ENCODE assay signal across 14 mouse cellular contexts in the genomic region with DNA sequence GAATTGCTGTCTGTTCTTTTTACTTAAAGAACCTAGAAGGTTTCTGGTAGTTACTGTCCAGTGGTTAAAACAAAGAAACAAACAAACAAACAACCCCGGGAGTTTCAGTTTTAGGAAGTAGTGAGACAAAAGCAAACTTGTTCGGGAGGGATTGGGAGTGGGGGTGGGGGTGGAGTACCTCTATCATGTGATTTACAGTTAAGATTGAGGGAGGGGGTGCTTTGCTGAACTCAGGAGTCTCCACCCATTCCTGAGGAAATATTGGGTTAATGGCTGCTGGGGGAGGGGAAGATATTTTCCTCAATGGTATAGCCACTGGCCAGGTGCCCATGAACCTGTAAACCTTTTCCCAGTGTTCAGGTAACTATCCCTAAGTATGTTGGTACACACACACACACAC. TPM values are rescaled to one million over a fixed set of nuclear protein-coding genes. Genes with fewer than 3 reads are reported as not detected.
DNase-seq lines count a peak whose midpoint lies in the region; ATAC-seq and TF ChIP-seq lines count a peak whose summit lies in the region.
"Had no signal": no experiment of that assay in that cellular context is flagged by ENCODE, and none has a peak within 500 bp of the region (broad histone marks: within the 10 kb centered on the region; RNA-seq: fewer than 3 reads in every experiment).

No protein-coding gene starts in this region.

- no peaks in the 10 kb centered on the region; the same call in 1 of the 2 replicates for H3K79me2 ChIP-seq in MEL (ENCODE audit: control insufficient read depth, insufficient read depth, low read length, poor library complexity)

- TF ChIP-seq EP300 in MEL (IDR thresholded peaks at IDR 0.05; ENCODE audit: low read depth in 1 of 2, low read length in 2 of 2) = no peak

- no peaks in the 10 kb centered on the region for H3K27me3 ChIP-seq in forebrain, postnatal 0 days (ENCODE audit: insufficient read depth, low read length)
- H3K27me3 ChIP-seq in forebrain, embryonic 16.5 days (replicated peaks; ENCODE audit: control insufficient read depth, insufficient read depth, low read length) = no peaks in the 10 kb centered on the region
- no peaks in the 10 kb centered on the region for H3K27me3 ChIP-seq in liver, embryonic 12.5 days (replicated peaks)
- no peaks in the 10 kb centered on the region for H3K27me3 ChIP-seq in MEL (ENCODE audit: control insufficient read depth in 1 of 2, insufficient read depth in 2 of 2, low read length in 2 of 2)
- peaks cover 4% of the 10 kb centered on the region for H3K27me3 ChIP-seq in liver, embryonic 15.5 days
- H3K27me3 ChIP-seq: lung, embryonic 15.5 days; neural tube, embryonic 13.5 days; Patski had no signal

- ATAC-seq in forebrain, postnatal 0 days = no peak
- no peak for ATAC-seq in forebrain, embryonic 16.5 days
- ATAC-seq in liver, embryonic 12.5 days = no peak
- ATAC-seq in liver, embryonic 15.5 days (ENCODE audit: insufficient read depth) = no peak
- ATAC-seq: Patski had no signal

- WGBS in forebrain, postnatal 0 days = 58% methylated on average over 2 of the region's 2 CpGs
- 68% methylated on average over 2 of the region's 2 CpGs for WGBS in forebrain, embryonic 16.5 days
- WGBS in liver, embryonic 12.5 days (ENCODE audit: insufficient replicate concordance) = 35% methylated on average over 2 of the region's 2 CpGs
- WGBS in liver, embryonic 15.5 days (ENCODE audit: insufficient replicate concordance) = 45% methylated on average over 2 of the region's 2 CpGs

- DNase-seq in forebrain, postnatal 0 days = no peak
- no peak for DNase-seq in liver
- peak; percentile 61 for DNase-seq in MEL (ENCODE audit: low read depth, low spot score)
- no peak for DNase-seq in layer of hippocampus, adult 2 months (ENCODE audit: low spot score in 2 of 2)
- DNase-seq: kidney, adult 9 months; retina, postnatal 1 day; thymus, postnatal 25 days had no signal

- H3K4me2 ChIP-seq in forebrain, postnatal 0 days (ENCODE audit: low read depth) = 0 out of 2 replicates have a peak overlapping the region, but pooled peaks have one; percentile 58
- H3K4me2 ChIP-seq in forebrain, embryonic 16.5 days (ENCODE audit: low read length) = no peak overlapping the region
- H3K4me2 ChIP-seq in liver, embryonic 12.5 days = peak overlapping the region; percentile 90
- H3K4me2 ChIP-seq in liver, embryonic 15.5 days = peak overlapping the region; percentile 81

- TF ChIP-seq POLR2A in MEL (IDR thresholded peaks at IDR 0.05; ENCODE audit: control insufficient read depth in 1 of 2, insufficient read depth in 1 of 2, low read depth in 1 of 2, low read length in 2 of 2, poor library complexity in 1 of 2) = no peak

- H3K9ac ChIP-seq in forebrain, postnatal 0 days = no peak overlapping the region
- H3K9ac ChIP-seq in forebrain, embryonic 16.5 days (replicated peaks; ENCODE audit: low read depth, low read length) = no peak overlapping the region
- H3K9ac ChIP-seq in liver, embryonic 12.5 days = 0 out of 2 replicates have a peak overlapping the region, but pooled peaks have one; percentile 79
- H3K9ac ChIP-seq in MEL (ENCODE audit: control insufficient read depth, low read depth, low read length, poor library complexity, severe bottlenecking) = peak overlapping the region; percentile 63
- H3K9ac ChIP-seq in liver, embryonic 15.5 days = no peak overlapping the region

- H3K4me3 ChIP-seq in forebrain, postnatal 0 days (ENCODE audit: low read depth, low read length) = no peak overlapping the region
- no peak overlapping the region for H3K4me3 ChIP-seq in forebrain, embryonic 16.5 days (replicated peaks; ENCODE audit: low read length)
- peak overlapping the region; percentile 74; the same call in 1 of the 2 replicates for H3K4me3 ChIP-seq in liver, embryonic 12.5 days
- peak overlapping the region; percentile 54 to 68 for H3K4me3 ChIP-seq in MEL (ENCODE audit: control insufficient read depth in 1 of 2, insufficient read depth in 1 of 2, low read depth in 2 of 2, low read length in 2 of 2)
- H3K4me3 ChIP-seq in liver, embryonic 15.5 days (replicated peaks) = no peak overlapping the region
- H3K4me3 ChIP-seq in layer of hippocampus, adult 2 months = no peak overlapping the region

- no peak overlapping the region for H3K27ac ChIP-seq in forebrain, postnatal 0 days (ENCODE audit: low read depth, low read length)
- no peak overlapping the region for H3K27ac ChIP-seq in forebrain, embryonic 16.5 days (ENCODE audit: low read length)
- no peak overlapping the region for H3K27ac ChIP-seq in liver, embryonic 12.5 days
- peak overlapping the region; percentile 81 for H3K27ac ChIP-seq in MEL (ENCODE audit: control insufficient read depth, low read depth, low read length)
- H3K27ac ChIP-seq in liver, embryonic 15.5 days (replicated peaks) = no peak overlapping the region
- H3K27ac ChIP-seq in layer of hippocampus, adult 2 months = no peak overlapping the region

- TF ChIP-seq RAD21 in MEL (IDR thresholded peaks at IDR 0.05; ENCODE audit: low read depth, low read length) = no peak

- no peaks in the 10 kb centered on the region for H3K9me3 ChIP-seq in forebrain, postnatal 0 days (ENCODE audit: low read length)
- H3K9me3 ChIP-seq in forebrain, embryonic 16.5 days (ENCODE audit: control insufficient read depth, low read length) = no peaks in the 10 kb centered on the region
- H3K9me3 ChIP-seq in liver, embryonic 12.5 days (replicated peaks) = no peaks in the 10 kb centered on the region
- no peaks in the 10 kb centered on the region for H3K9me3 ChIP-seq in MEL (replicated peaks; ENCODE audit: insufficient read depth, low read length)
- no peaks in the 10 kb centered on the region for H3K9me3 ChIP-seq in liver, embryonic 15.5 days (replicated peaks)
- H3K9me3 ChIP-seq: limb, embryonic 10.5 days; lung, embryonic 15.5 days; neural tube, embryonic 13.5 days had no signal

- no peaks in the 10 kb centered on the region; the same call in 1 of the 2 replicates for H3K4me1 ChIP-seq in forebrain, postnatal 0 days (ENCODE audit: insufficient read depth)
- H3K4me1 ChIP-seq in forebrain, embryonic 16.5 days (replicated peaks; ENCODE audit: control insufficient read depth, insufficient read depth, low read length) = peaks cover 26% of the 10 kb centered on the region
- peaks cover 53% of the 10 kb centered on the region for H3K4me1 ChIP-seq in liver, embryonic 12.5 days
- peaks cover 0 to 24% of the 10 kb centered on the region in 2 experiments; a peak in 3 of 4 replicates for H3K4me1 ChIP-seq in MEL (ENCODE audit: control insufficient read depth in 1 of 2, insufficient read depth in 2 of 2, low read length in 2 of 2)
- H3K4me1 ChIP-seq in liver, embryonic 15.5 days (replicated peaks) = peaks cover 41% of the 10 kb centered on the region

- no peaks in the 10 kb centered on the region for H3K36me3 ChIP-seq in forebrain, postnatal 0 days (ENCODE audit: insufficient read depth)
- H3K36me3 ChIP-seq in forebrain, embryonic 16.5 days (ENCODE audit: control insufficient read depth, insufficient read depth) = no peaks in the 10 kb centered on the region
- H3K36me3 ChIP-seq in liver, embryonic 12.5 days = no peaks in the 10 kb centered on the region
- peaks cover 0 to 8% of the 10 kb centered on the region in 2 experiments; a peak in 2 of 4 replicates for H3K36me3 ChIP-seq in MEL (ENCODE audit: control insufficient read depth in 1 of 2, insufficient read depth in 2 of 2, low read length in 2 of 2)
- no peaks in the 10 kb centered on the region for H3K36me3 ChIP-seq in liver, embryonic 15.5 days (replicated peaks)
- H3K36me3 ChIP-seq: limb, embryonic 10.5 days; lung, embryonic 15.5 days; neural tube, embryonic 13.5 days had no signal

- no peak for TF ChIP-seq CTCF in forebrain, postnatal 0 days (IDR thresholded peaks at IDR 0.05; ENCODE audit: low read depth)
- no peak for TF ChIP-seq CTCF in MEL (IDR thresholded peaks at IDR 0.05 in 2 of 3, conservative IDR thresholded peaks at IDR 0.05 in 1 of 3; ENCODE audit: control insufficient read depth in 1 of 3, insufficient read depth in 1 of 3, low read depth in 2 of 3, low read length in 3 of 3, poor library complexity in 1 of 3, severe bottlenecking in 1 of 3)
- TF ChIP-seq CTCF in layer of hippocampus, adult 2 months (conservative IDR thresholded peaks at IDR 0.05) = no peak

TF ChIP-seq in MEL, 35 proteins besides CTCF, POLR2A, EP300 and RAD21 (continues in another document):
- TF ChIP-seq USF1 (IDR thresholded peaks at IDR 0.05; ENCODE audit: low read depth, low read length) = peak; percentile 70; the same call in 1 of the 2 replicates
- peak; percentile 22; the same call in 1 of the 2 replicates for TF ChIP-seq TCF12 (IDR thresholded peaks at IDR 0.05; ENCODE audit: low read depth, low read length)
- peak; percentile 63 for TF ChIP-seq MAZ (IDR thresholded peaks at IDR 0.05; ENCODE audit: low read depth, low read length)
- no peak for TF ChIP-seq MYB (IDR thresholded peaks at IDR 0.05; ENCODE audit: low read depth, low read length)
- TF ChIP-seq UBTF (IDR thresholded peaks at IDR 0.05; ENCODE audit: borderline replicate concordance, insufficient read depth, low read depth, low read length) = no peak
- TF ChIP-seq SIN3A (IDR thresholded peaks at IDR 0.05; ENCODE audit: low read length) = peak; percentile 33; the same call in 1 of the 2 replicates
- TF ChIP-seq ZC3H11A (IDR thresholded peaks at IDR 0.05; ENCODE audit: low read depth, low read length) = peak; percentile 7; the same call in 1 of the 2 replicates

RNA-seq across cellular contexts. Expression of a gene that starts 40.3 kb away (rescaled TPM):
- 11.8 and 13.8 TPM in 2 replicates for total RNA-seq in forebrain, postnatal 0 days (2014; rRNA removed)
- 14.4 and 15.2 TPM in 2 replicates for polyA plus RNA-seq in forebrain, postnatal 0 days (2015; fragmentation: Nextera tagmentation; extraction: Ambion mirVana)
- 15.4 and 16.5 TPM in 2 replicates for polyA plus RNA-seq in forebrain, embryonic 16.5 days (2015; fragmentation: Nextera tagmentation; extraction: Ambion mirVana)
- 11.3 and 12.1 TPM in 2 replicates for polyA plus RNA-seq in liver, embryonic 12.5 days (2016; fragmentation: Nextera tagmentation; extraction: Ambion mirVana)
- total RNA-seq in MEL (2012; rRNA removed) = 15.4 and 20.6 TPM in 2 replicates
- 10 to 100 TPM; 21.6 to 36.5 TPM for polyA plus RNA-seq in MEL (2012; ENCODE audit: insufficient read depth in 1 of 2, insufficient read length in 2 of 2, low read depth in 1 of 2, low replicate concordance in 2 of 2, missing spikeins in 1 of 2)
- 4.9 and 5.3 TPM in 2 replicates for polyA plus RNA-seq in liver, embryonic 15.5 days (2015; fragmentation: Nextera tagmentation; extraction: Ambion mirVana)
- 1 to 10 TPM; 9.7 to 9.9 TPM for total RNA-seq in layer of hippocampus, adult 2 months (2021)

RNA-seq across cellular contexts. Expression of a gene that starts 40.5 kb away (rescaled TPM):
- 24.6 and 25.0 TPM in 2 replicates for total RNA-seq in forebrain, postnatal 0 days (2014; rRNA removed)
- polyA plus RNA-seq in forebrain, postnatal 0 days (2015; fragmentation: Nextera tagmentation; extraction: Ambion mirVana) = 6.8 and 9.3 TPM in 2 replicates
- 16.1 and 17.2 TPM in 2 replicates for polyA plus RNA-seq in forebrain, embryonic 16.5 days (2015; fragmentation: Nextera tagmentation; extraction: Ambion mirVana)
- polyA plus RNA-seq in liver, embryonic 12.5 days (2016; fragmentation: Nextera tagmentation; extraction: Ambion mirVana) = 9.8 and 10.3 TPM in 2 replicates
- 16.3 and 18.9 TPM in 2 replicates for total RNA-seq in MEL (2012; rRNA removed)
- 10 to 100 TPM in 1 of 2 experiments, not detected in 1; 18.3 TPM for polyA plus RNA-seq in MEL (2012; ENCODE audit: insufficient read depth in 1 of 2, insufficient read length in 2 of 2, low read depth in 1 of 2, low replicate concordance in 2 of 2, missing spikeins in 1 of 2)
- polyA plus RNA-seq in liver, embryonic 15.5 days (2015; fragmentation: Nextera tagmentation; extraction: Ambion mirVana) = 4.6 and 4.7 TPM in 2 replicates
- 10 to 100 TPM; 25.2 to 25.7 TPM for total RNA-seq in layer of hippocampus, adult 2 months (2021)

Comparison
In these comparisons a context has a peak if more than half of its experiments do, and no peak if none do; other contexts are left out.
1. H3K4me3 ChIP-seq: peak in liver, embryonic 12.5 days (single experiment) and MEL (2 of 2); none in forebrain, postnatal 0 days (single experiment), forebrain, embryonic 16.5 days (single experiment), liver, embryonic 15.5 days (single experiment) and layer of hippocampus, adult 2 months (single experiment).
2. H3K9ac ChIP-seq: peak in liver, embryonic 12.5 days (single experiment) and MEL (single experiment); none in forebrain, postnatal 0 days (single experiment), forebrain, embryonic 16.5 days (single experiment) and liver, embryonic 15.5 days (single experiment).